Mouse (Mus musculus): Measurements from ENCODE around the gene Gm5640.
"Not testable (repeated sequence)": the region's sequence is repeated elsewhere in the genome, so short reads cannot be mapped to it uniquely, and the experiment has no call there.

DNA sequence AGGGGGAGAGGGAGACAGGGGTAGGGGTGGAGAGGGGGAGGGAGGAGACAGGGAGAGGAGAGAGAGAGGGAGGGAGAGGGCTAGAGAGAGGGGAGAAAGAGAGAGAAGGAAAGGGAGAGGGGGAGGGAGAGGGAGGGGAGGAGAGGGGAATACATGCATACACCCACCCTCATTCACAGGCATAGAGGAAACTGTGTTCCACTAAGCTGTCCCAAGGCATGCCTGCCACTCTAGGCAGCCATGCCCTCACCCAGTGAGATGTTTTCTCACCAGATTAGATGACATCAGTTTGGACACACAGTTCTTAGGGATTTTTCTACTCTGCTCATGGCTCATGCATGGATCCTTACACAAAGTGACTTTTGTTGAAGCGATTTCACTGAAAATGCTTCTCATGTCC, 958 bp upstream of the Gm5640 start:
- TF ChIP-seq CTCF (IDR thresholded peaks at IDR 0.05; ENCODE audit: control insufficient read depth, insufficient read depth, insufficient replicate concordance, low read depth, low read length); POLR2A (IDR thresholded peaks at IDR 0.05; ENCODE audit: control insufficient read depth, low read depth, low read length): not testable (repeated sequence)

Data from testis, adult 2 months (tissue).